Mouse (Mus musculus) CD8-positive naive resting alpha-beta T cell, adult 2 months (primary cell): ENCODE measurements around the gene Gskip.

Source experiments
- DNase-seq, 2 experiments: peaks; one replicate each; pipeline ENCODE4 v3.0.0; 2022; ENCODE audit warnings: low read depth in 2 of 2, low spot score in 2 of 2

Gskip gene

GRCm38 (mm10) chr12:105721452-105722132 lies 37.0 kb downstream of the Gskip start:
- no peak for DNase-seq

- peak; percentile 18 to 34 for DNase-seq
Measured at GRCm38 (mm10) chr12:105722657-105723056, 38.0 kb downstream of the Gskip start.

- no peak for DNase-seq
Measured at GRCm38 (mm10) chr12:105724616-105725015, 40.0 kb downstream of the Gskip start.

- no peak for DNase-seq
Measured at GRCm38 (mm10) chr12:105725736-105726135, 41.1 kb downstream of the Gskip start.

- no peak for DNase-seq
Measured at GRCm38 (mm10) chr12:105727268-105727667, 42.6 kb downstream of the Gskip start.

- no peak for DNase-seq
Measured at GRCm38 (mm10) chr12:105727964-105728363, 43.3 kb downstream of the Gskip start.

- no peak for DNase-seq
Measured at GRCm38 (mm10) chr12:105730851-105731460, 46.3 kb downstream of the Gskip start.

- no peak for DNase-seq
Measured at GRCm38 (mm10) chr12:105733370-105734159, 48.9 kb downstream of the Gskip start.

GRCm38 (mm10) chr12:105735226-105735888 lies 50.7 kb downstream of the Gskip start:
- no peak for DNase-seq

GRCm38 (mm10) chr12:105735889-105736251 lies 51.2 kb downstream of the Gskip start:
- DNase-seq = no peak

- DNase-seq = no peak
Measured at GRCm38 (mm10) chr12:105738316-105739096, 53.9 kb downstream of the Gskip start.

GRCm38 (mm10) chr12:105739656-105740055 lies 55.0 kb downstream of the Gskip start:
- no peak for DNase-seq

GRCm38 (mm10) chr12:105748114-105748513 lies 63.5 kb downstream of the Gskip start:
- DNase-seq = no peak
